Mouse (Mus musculus): ENCODE data around the gene Lipo2. TPM values are rescaled to one million over a fixed set of nuclear protein-coding genes. Genes with fewer than 3 reads are reported as not detected.
"Not testable (repeated sequence)": the region's sequence is repeated elsewhere in the genome, so short reads cannot be mapped to it uniquely, and the experiment has no call there.

Gene Lipo2
- 0.55 and 0.78 TPM in 2 replicates for polyA plus RNA-seq (2014; fragmentation: Nextera tagmentation; extraction: Ambion mirVana)

DNA sequence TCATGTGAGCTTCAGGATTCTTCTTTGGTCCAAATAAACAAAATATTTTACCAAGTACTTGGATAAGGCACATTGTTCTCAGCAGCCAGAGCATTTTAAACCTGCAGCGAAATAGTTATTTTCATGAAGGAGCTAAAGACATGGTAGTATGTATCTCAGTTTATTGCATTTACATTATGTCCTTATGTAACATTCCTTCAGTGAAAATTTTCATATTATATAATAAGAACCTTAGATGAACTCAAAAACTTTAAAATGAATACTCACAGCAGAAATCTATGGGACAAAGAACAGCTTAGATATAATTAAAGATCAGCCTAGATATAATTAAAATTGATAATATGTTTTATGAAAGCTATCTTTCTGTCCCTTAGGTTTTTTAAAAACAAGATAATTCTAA lies at the start of gene Lipo2:
Gene Lipo2, minus strand, starts transcription at position 101 of the 400 bp plus-strand sequence.
- 95% methylated on average over 1 of the region's 1 CpGs for WGBS
- not testable (repeated sequence) for H3K9ac ChIP-seq (replicated peaks; ENCODE audit: low read length); H3K27ac ChIP-seq (replicated peaks; ENCODE audit: low read depth, low read length); H3K4me3 ChIP-seq (replicated peaks; ENCODE audit: low read depth, low read length); H3K4me1 ChIP-seq (ENCODE audit: control insufficient read depth, insufficient read depth, low read length); ATAC-seq (ENCODE audit: low FRiP score, low TSS enrichment); DNase-seq; H3K4me2 ChIP-seq (ENCODE audit: low read length); H3K36me3 ChIP-seq (ENCODE audit: control insufficient read depth, insufficient read depth, low read length); H3K9me3 ChIP-seq (ENCODE audit: control insufficient read depth, low read length); H3K27me3 ChIP-seq (ENCODE audit: control insufficient read depth, insufficient read depth, low read length)

DNA sequence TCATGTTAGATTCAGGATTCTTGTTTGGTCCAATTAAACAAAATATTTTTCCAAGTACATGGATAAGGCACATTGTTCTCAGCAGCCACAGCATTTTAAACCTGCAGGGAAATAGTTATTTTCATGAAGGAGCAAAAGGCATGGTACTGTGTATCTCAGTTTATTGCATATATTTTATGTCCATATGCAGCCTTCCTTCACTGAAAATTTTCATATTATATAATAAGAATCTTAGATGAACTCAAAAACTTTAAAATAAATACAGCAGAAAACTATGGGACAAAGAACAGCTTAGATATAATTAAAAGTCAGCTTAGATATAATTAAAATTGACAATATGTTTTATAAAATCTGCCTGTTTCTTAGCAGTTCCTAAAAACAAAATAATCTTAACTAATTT lies 36.2 kb upstream of the Lipo2 start, which contains the start of gene Lipo1:
Gene Lipo1, minus strand, starts transcription at position 101 of the 400 bp plus-strand sequence.
- not testable (repeated sequence) for DNase-seq; ATAC-seq (ENCODE audit: low FRiP score, low TSS enrichment); H3K4me2 ChIP-seq (ENCODE audit: low read length); H3K4me1 ChIP-seq (ENCODE audit: control insufficient read depth, insufficient read depth, low read length); H3K4me3 ChIP-seq (replicated peaks; ENCODE audit: low read depth, low read length); H3K9me3 ChIP-seq (ENCODE audit: control insufficient read depth, low read length); H3K36me3 ChIP-seq (ENCODE audit: control insufficient read depth, insufficient read depth, low read length); H3K27ac ChIP-seq (replicated peaks; ENCODE audit: low read depth, low read length); H3K9ac ChIP-seq (replicated peaks; ENCODE audit: low read length); H3K27me3 ChIP-seq (ENCODE audit: control insufficient read depth, insufficient read depth, low read length)

DNA sequence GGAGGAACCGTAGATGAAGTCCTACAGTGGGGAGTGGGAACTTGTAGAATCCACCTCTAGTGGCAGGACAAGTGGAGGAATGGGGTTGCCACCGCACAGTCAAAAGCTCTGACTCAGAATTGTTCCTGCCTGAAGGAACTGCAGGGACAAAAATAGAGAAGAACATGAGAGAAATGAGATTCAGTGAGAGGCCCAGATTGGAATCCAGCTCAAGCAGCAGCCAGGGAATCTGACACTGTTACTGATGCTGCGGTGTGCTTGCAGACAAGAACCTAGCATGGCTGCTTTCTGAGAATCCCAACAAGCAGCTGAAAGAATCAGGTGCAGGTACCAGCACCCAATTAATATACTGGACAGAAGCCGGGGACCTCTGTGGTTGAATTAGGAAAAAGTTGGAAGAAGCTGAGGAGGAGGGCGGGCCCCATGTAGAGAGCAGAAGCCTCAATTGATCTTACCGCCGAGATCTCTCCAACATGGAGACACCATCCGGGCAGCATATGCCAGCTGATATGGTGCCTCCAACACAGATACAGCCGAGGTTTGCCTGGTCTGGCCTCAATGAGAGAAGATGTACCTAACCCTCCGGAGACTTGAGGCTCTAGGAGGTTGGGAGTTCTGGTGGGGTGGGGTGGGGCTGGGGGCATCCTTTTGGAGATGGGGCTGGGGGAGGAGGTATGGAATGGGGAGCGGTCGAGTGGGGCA lies 35.6 kb upstream of the Lipo2 start:
- no peak overlapping the region for H3K4me3 ChIP-seq (replicated peaks; ENCODE audit: low read depth, low read length)
- H3K4me1 ChIP-seq (ENCODE audit: control insufficient read depth, insufficient read depth, low read length), result no peaks in the 10 kb centered on the region
- no peaks in the 10 kb centered on the region for H3K27me3 ChIP-seq (ENCODE audit: control insufficient read depth, insufficient read depth, low read length)
- 91% methylated on average over 12 of the region's 12 CpGs for WGBS
- H3K36me3 ChIP-seq (ENCODE audit: control insufficient read depth, insufficient read depth, low read length), result no peaks in the 10 kb centered on the region
- no peak overlapping the region for H3K4me2 ChIP-seq (ENCODE audit: low read length)
- no peak for ATAC-seq (ENCODE audit: low FRiP score, low TSS enrichment)
- DNase-seq, result no peak
- H3K27ac ChIP-seq (replicated peaks; ENCODE audit: low read depth, low read length), result no peak overlapping the region
- H3K9ac ChIP-seq (replicated peaks; ENCODE audit: low read length), result no peak overlapping the region
- H3K9me3 ChIP-seq (ENCODE audit: control insufficient read depth, low read length), result no peaks in the 10 kb centered on the region

DNA sequence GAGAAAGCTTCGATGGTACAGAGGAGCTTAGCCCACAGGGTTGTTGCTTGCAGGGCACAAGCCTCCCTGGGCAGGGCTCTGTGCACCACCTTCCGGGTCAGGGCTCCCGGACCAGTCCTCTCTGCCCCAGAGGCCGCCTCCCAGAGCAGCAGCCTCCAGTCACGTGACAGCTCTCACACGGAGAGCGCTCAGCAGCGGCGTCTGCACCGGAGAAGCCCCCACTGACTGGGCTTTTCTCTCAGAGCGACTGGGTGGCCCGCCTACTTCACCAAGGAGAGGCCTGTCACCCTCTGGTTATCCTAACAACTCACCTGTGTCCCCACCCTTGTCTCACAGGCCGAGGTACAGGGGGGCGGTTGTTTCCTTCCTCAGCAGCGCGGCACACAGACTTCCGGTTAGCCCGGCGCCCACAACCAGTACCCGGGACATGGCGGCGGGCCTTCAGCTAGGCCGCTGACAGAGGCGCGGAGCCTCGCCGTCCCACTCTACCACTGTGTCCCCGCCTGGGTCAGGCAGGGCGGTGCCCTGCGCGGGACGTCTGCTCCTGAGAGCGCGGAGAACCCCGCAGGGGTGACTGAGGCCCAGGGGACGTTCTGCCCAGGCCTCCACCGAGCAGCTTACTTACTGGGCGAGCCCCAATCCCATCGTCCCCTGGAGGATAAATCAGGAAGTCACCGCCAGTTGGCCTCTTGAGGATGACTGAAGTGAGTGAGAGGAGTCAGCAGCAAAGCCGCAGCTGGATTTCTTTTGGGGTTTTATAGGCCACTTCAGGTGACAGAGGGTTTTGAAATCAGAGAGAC lies 10.3 kb upstream of the Lipo2 start, which contains the start of gene Lipo3:
Gene Lipo3, minus strand, starts transcription at position 665 of the 800 bp plus-strand sequence.
- peak within 1 kb of the TSS; percentile 40 for H3K4me2 ChIP-seq (ENCODE audit: low read length)
- not testable (repeated sequence) for H3K27ac ChIP-seq (replicated peaks; ENCODE audit: low read depth, low read length); H3K9me3 ChIP-seq (ENCODE audit: control insufficient read depth, low read length); H3K9ac ChIP-seq (replicated peaks; ENCODE audit: low read length); H3K27me3 ChIP-seq (ENCODE audit: control insufficient read depth, insufficient read depth, low read length); H3K36me3 ChIP-seq (ENCODE audit: control insufficient read depth, insufficient read depth, low read length); H3K4me1 ChIP-seq (ENCODE audit: control insufficient read depth, insufficient read depth, low read length)
- ATAC-seq (ENCODE audit: low FRiP score, low TSS enrichment) (peak; percentile 92), DNase-seq (peak; percentile 13)
- WGBS, result 23% methylated on average over 11 of the region's 41 CpGs
- 0 out of 2 replicates have a peak within 1 kb of the TSS, but pooled peaks have one; percentile 13 for H3K4me3 ChIP-seq (replicated peaks; ENCODE audit: low read depth, low read length)

Other genes with a start within 250 kb of the Lipo2 start
- not detected in 2 replicates for gene Lipo4, start 233.6 kb downstream of the Lipo2 start, polyA plus RNA-seq (2014; fragmentation: Nextera tagmentation; extraction: Ambion mirVana)
- not detected in 2 replicates for gene Gm8978, start 126.1 kb downstream of the Lipo2 start, polyA plus RNA-seq (2014; fragmentation: Nextera tagmentation; extraction: Ambion mirVana)
- 12.8 and 16.1 TPM in 2 replicates for gene Lipo3, start 10.6 kb upstream of the Lipo2 start, polyA plus RNA-seq (2014; fragmentation: Nextera tagmentation; extraction: Ambion mirVana)
- gene Lipo1, start 36.1 kb upstream of the Lipo2 start, polyA plus RNA-seq (2014; fragmentation: Nextera tagmentation; extraction: Ambion mirVana), result not detected in 2 replicates
- not detected in 2 replicates for gene Lipf, start 209.8 kb upstream of the Lipo2 start, polyA plus RNA-seq (2014; fragmentation: Nextera tagmentation; extraction: Ambion mirVana)

Data from midbrain, embryonic 14.5 days (tissue).